Mouse (Mus musculus): ENCODE data around the gene Proser1.

- TF ChIP-seq MYOG (IDR thresholded peaks at IDR 0.05; ENCODE audit: control insufficient read depth, extremely low read depth, insufficient read length) (no peak), CEBPB (IDR thresholded peaks at IDR 0.05; ENCODE audit: low read depth) (no peak), CTCF (IDR thresholded peaks at IDR 0.05; ENCODE audit: control insufficient read depth, insufficient read depth, insufficient read length) (no peak), MAX (IDR thresholded peaks at IDR 0.05) (no peak), USF1 (IDR thresholded peaks at IDR 0.05; ENCODE audit: low read depth) (no peak), MYOD1 (IDR thresholded peaks at IDR 0.05; ENCODE audit: control insufficient read depth, insufficient read length, low read depth) (no peak), FOSL1 (IDR thresholded peaks at IDR 0.05; ENCODE audit: insufficient read depth, low read length, poor library complexity, severe bottlenecking) (no peak)
Observed at GRCm38 (mm10) chr3:53457750-53458149, 5.7 kb upstream of the Proser1 start.
